Mouse (Mus musculus): ENCODE measurements around the gene Pfdn5. TPM values are rescaled to one million over a fixed set of nuclear protein-coding genes. Genes with fewer than 3 reads are reported as not detected.

Pfdn5 gene
- polyA plus RNA-seq, 1 experiment from 2014 or later: 485 TPM

GRCm38 (mm10) chr15:102339612-102340011 lies 13.7 kb downstream of the Pfdn5 start:
- H3K27ac ChIP-seq (replicated peaks): no peak overlapping the region
- ATAC-seq (ENCODE audit: low FRiP score): no peak
- no peaks in the 10 kb centered on the region for H3K4me1 ChIP-seq
- H3K4me2 ChIP-seq: no peak overlapping the region
- H3K9ac ChIP-seq (replicated peaks): no peak overlapping the region
- no peaks in the 10 kb centered on the region for H3K27me3 ChIP-seq (replicated peaks)
- H3K9me3 ChIP-seq (replicated peaks): no peaks in the 10 kb centered on the region
- WGBS: 78% methylated on average over 5 of the region's 5 CpGs
- H3K4me3 ChIP-seq (replicated peaks): no peak overlapping the region
- peaks cover 60% of the 10 kb centered on the region for H3K36me3 ChIP-seq

GRCm38 (mm10) chr15:102341580-102341979 lies 15.7 kb downstream of the Pfdn5 start:
- 6% methylated on average over 1 of the region's 1 CpGs for WGBS
- no peak overlapping the region for H3K27ac ChIP-seq (replicated peaks)
- H3K9ac ChIP-seq (replicated peaks): no peak overlapping the region
- H3K9me3 ChIP-seq (replicated peaks): no peaks in the 10 kb centered on the region
- H3K4me3 ChIP-seq (replicated peaks): no peak overlapping the region
- no peaks in the 10 kb centered on the region for H3K4me1 ChIP-seq
- no peaks in the 10 kb centered on the region for H3K27me3 ChIP-seq (replicated peaks)
- H3K4me2 ChIP-seq: no peak overlapping the region
- peaks cover 54% of the 10 kb centered on the region for H3K36me3 ChIP-seq
- ATAC-seq (ENCODE audit: low FRiP score): no peak

- WGBS: 93% methylated on average over 3 of the region's 3 CpGs
- ATAC-seq (ENCODE audit: low FRiP score): no peak
- no peak overlapping the region for H3K9ac ChIP-seq (replicated peaks)
- no peaks in the 10 kb centered on the region for H3K27me3 ChIP-seq (replicated peaks)
- H3K27ac ChIP-seq (replicated peaks): no peak overlapping the region
- no peak overlapping the region for H3K4me2 ChIP-seq
- no peaks in the 10 kb centered on the region for H3K9me3 ChIP-seq (replicated peaks)
- no peak overlapping the region for H3K4me3 ChIP-seq (replicated peaks)
- no peaks in the 10 kb centered on the region for H3K4me1 ChIP-seq
- H3K36me3 ChIP-seq: peaks cover 30% of the 10 kb centered on the region; the same call in 1 of the 2 replicates
These were observed 18.6 kb downstream of the Pfdn5 start for GRCm38 (mm10) chr15:102344490-102344889.

GRCm38 (mm10) chr15:102346444-102346843 lies 20.5 kb downstream of the Pfdn5 start:
- Histone ChIP-seq H3K4me3 (replicated peaks) (no peak overlapping the region), H3K4me2 (no peak overlapping the region), H3K27ac (replicated peaks) (no peak overlapping the region), H3K4me1 (peaks cover 10% of the 10 kb centered on the region), H3K9ac (replicated peaks) (no peak overlapping the region), H3K9me3 (replicated peaks) (no peaks in the 10 kb centered on the region), H3K27me3 (replicated peaks) (no peaks in the 10 kb centered on the region), H3K36me3 (peaks cover 19% of the 10 kb centered on the region; the same call in 1 of the 2 replicates)
- 79% methylated on average over 4 of the region's 4 CpGs for WGBS
- ATAC-seq (ENCODE audit: low FRiP score): no peak

GRCm38 (mm10) chr15:102350138-102350941 lies 24.4 kb downstream of the Pfdn5 start, which contains the start of gene Aaas:
Gene Aaas (minus strand): TSS chr15:102350771.
- Histone ChIP-seq H3K9ac (replicated peaks) (peak within 1 kb of the TSS; percentile 75), H3K36me3 (peaks cover 13% of the 10 kb centered on the region; the same call in 1 of the 2 replicates), H3K27ac (replicated peaks) (peak within 1 kb of the TSS; percentile 77), H3K4me2 (peak within 1 kb of the TSS; percentile 86), H3K4me1 (peaks cover 17% of the 10 kb centered on the region), H3K9me3 (replicated peaks) (no peaks in the 10 kb centered on the region), H3K27me3 (replicated peaks) (no peaks in the 10 kb centered on the region), H3K4me3 (replicated peaks) (peak within 1 kb of the TSS; percentile 86)
- ATAC-seq (ENCODE audit: low FRiP score): peak; percentile 90
- under 1% methylated on average over 56 of the region's 56 CpGs for WGBS

GRCm38 (mm10) chr15:102350942-102351291 lies 25.0 kb downstream of the Pfdn5 start:
- peak overlapping the region; percentile 86 for H3K4me2 ChIP-seq
- H3K4me3 ChIP-seq (replicated peaks): peak overlapping the region; percentile 86
- H3K9ac ChIP-seq (replicated peaks): peak overlapping the region; percentile 44
- ATAC-seq (ENCODE audit: low FRiP score): peak; percentile 43; the same call in 1 of the 2 replicates
- peaks cover 23% of the 10 kb centered on the region for H3K4me1 ChIP-seq
- 0 out of 2 replicates have a peak, but pooled peaks cover 3% of the 10 kb centered on the region for H3K27me3 ChIP-seq (replicated peaks)
- no peaks in the 10 kb centered on the region for H3K9me3 ChIP-seq (replicated peaks)
- H3K27ac ChIP-seq (replicated peaks): peak overlapping the region; percentile 74
- H3K36me3 ChIP-seq: peaks cover 9% of the 10 kb centered on the region; the same call in 1 of the 2 replicates
- WGBS: 14% methylated on average over 11 of the region's 11 CpGs

- Histone ChIP-seq H3K27me3 (replicated peaks) (peaks cover 15% of the 10 kb centered on the region), H3K36me3 (no peaks in the 10 kb centered on the region), H3K27ac (replicated peaks) (no peak overlapping the region), H3K4me3 (replicated peaks) (no peak overlapping the region), H3K4me2 (no peak overlapping the region), H3K9me3 (replicated peaks) (no peaks in the 10 kb centered on the region), H3K9ac (replicated peaks) (no peak overlapping the region), H3K4me1 (peaks cover 30% of the 10 kb centered on the region)
- ATAC-seq (ENCODE audit: low FRiP score): no peak
- WGBS: 66% methylated on average over 2 of the region's 2 CpGs
These were observed 26.3 kb downstream of the Pfdn5 start for GRCm38 (mm10) chr15:102352177-102352576.

GRCm38 (mm10) chr15:102353986-102354385 lies 28.1 kb downstream of the Pfdn5 start:
- ATAC-seq (ENCODE audit: low FRiP score): no peak
- H3K27me3 ChIP-seq (replicated peaks): peaks cover 33% of the 10 kb centered on the region

GRCm38 (mm10) chr15:102355134-102355870 lies 29.4 kb downstream of the Pfdn5 start:
- Histone ChIP-seq H3K36me3 (no peaks in the 10 kb centered on the region), H3K4me2 (peak overlapping the region; percentile 98), H3K27ac (replicated peaks) (peak overlapping the region; percentile 67), H3K27me3 (replicated peaks) (peaks cover 46% of the 10 kb centered on the region), H3K9me3 (replicated peaks) (no peaks in the 10 kb centered on the region), H3K4me1 (peaks cover 37% of the 10 kb centered on the region), H3K4me3 (replicated peaks) (peak overlapping the region; percentile 50), H3K9ac (replicated peaks) (peak overlapping the region; percentile 57)
- under 1% methylated on average over 41 of the region's 49 CpGs for WGBS
- ATAC-seq (ENCODE audit: low FRiP score): 0 out of 2 replicates have a peak, but pooled peaks have one; percentile 28

More at GRCm38 (mm10) chr15:102353986-102354385, 28.1 kb downstream of the Pfdn5 start:
- Histone ChIP-seq H3K27ac (replicated peaks) (no peak overlapping the region), H3K9me3 (replicated peaks) (no peaks in the 10 kb centered on the region), H3K4me1 (peaks cover 42% of the 10 kb centered on the region), H3K4me3 (replicated peaks) (no peak overlapping the region), H3K36me3 (no peaks in the 10 kb centered on the region), H3K4me2 (no peak overlapping the region), H3K9ac (replicated peaks) (no peak overlapping the region)
- 94% methylated on average over 2 of the region's 2 CpGs for WGBS

- Histone ChIP-seq H3K4me1 (peaks cover 36% of the 10 kb centered on the region), H3K36me3 (no peaks in the 10 kb centered on the region), H3K4me3 (replicated peaks) (peak overlapping the region; percentile 50), H3K27me3 (replicated peaks) (peaks cover 48% of the 10 kb centered on the region), H3K4me2 (peak overlapping the region; percentile 98), H3K9ac (replicated peaks) (peak overlapping the region; percentile 57), H3K27ac (replicated peaks) (peak overlapping the region; percentile 67), H3K9me3 (replicated peaks) (no peaks in the 10 kb centered on the region)
- WGBS: under 1% methylated on average over 38 of the region's 38 CpGs
- peak; percentile 46; the same call in 1 of the 2 replicates for ATAC-seq (ENCODE audit: low FRiP score)
These were observed 30.0 kb downstream of the Pfdn5 start for GRCm38 (mm10) chr15:102355871-102356441.

GRCm38 (mm10) chr15:102356501-102357325 lies 30.8 kb downstream of the Pfdn5 start:
- Histone ChIP-seq H3K36me3 (no peaks in the 10 kb centered on the region), H3K9me3 (replicated peaks) (no peaks in the 10 kb centered on the region), H3K27ac (replicated peaks) (no peak overlapping the region), H3K9ac (replicated peaks) (no peak overlapping the region), H3K4me2 (peak overlapping the region; percentile 98), H3K4me1 (peaks cover 33% of the 10 kb centered on the region), H3K27me3 (replicated peaks) (peaks cover 48% of the 10 kb centered on the region), H3K4me3 (replicated peaks) (no peak overlapping the region)
- WGBS: 27% methylated on average over 16 of the region's 16 CpGs
- no peak for ATAC-seq (ENCODE audit: low FRiP score)
